Mouse (Mus musculus) kidney, adult 2 months (tissue): Measurements from ENCODE around the gene Ifi35. TPM values are rescaled to one million over a fixed set of nuclear protein-coding genes. Genes with fewer than 3 reads are reported as not detected.

ENCODE experiments used
- DNase-seq: peaks from one replicate; pipeline ENCODE4 v3.0.0; 2021
- H3K27ac ChIP-seq: fragments of 200-500 bp; 2 replicates; pipeline ENCODE4 v1.5.1; 2012; ENCODE audit warnings: low read depth, low read length, control low read depth, inconsistent platforms; ENCODE audit not compliant: insufficient read depth
- H3K27me3 ChIP-seq: fragments of 200-500 bp; replicated peaks from 2 replicates; pipeline ENCODE4 v1.6.1; 2012; ENCODE audit warnings: mild to moderate bottlenecking, moderate library complexity, low read length, inconsistent platforms; ENCODE audit not compliant: control insufficient read depth, insufficient read depth
- H3K36me3 ChIP-seq: fragments of 200-500 bp; 2 replicates; pipeline ENCODE4 v1.6.1; 2012; ENCODE audit warnings: mild to moderate bottlenecking, moderate library complexity, low read length, inconsistent platforms; ENCODE audit not compliant: control insufficient read depth, insufficient read depth
- H3K4me1 ChIP-seq: fragments of 200-500 bp; 2 replicates; pipeline ENCODE4 v1.6.1; 2011; ENCODE audit warnings: low read length; ENCODE audit not compliant: control insufficient read depth, insufficient read depth
- H3K4me3 ChIP-seq: fragments of 200-500 bp; 2 replicates; pipeline ENCODE4 v1.5.1; 2011; ENCODE audit warnings: mild to moderate bottlenecking, low read depth, low read length, control low read depth; ENCODE audit not compliant: insufficient read depth
- CTCF ChIP-seq: fragments of 200-500 bp; conservative IDR thresholded peaks from 2 replicates; pipeline ENCODE4 v1.5.1; 2011; ENCODE audit warnings: low read depth, mild to moderate bottlenecking, control low read depth, low read length, moderate library complexity, mixed read lengths; ENCODE audit not compliant: insufficient read depth, insufficient read length
- POLR2A ChIP-seq: fragments of 200-500 bp; IDR thresholded peaks from one replicate; pipeline ENCODE4 v1.6.1; 2011; ENCODE audit warnings: low read depth, low read length, control low read depth
- WGBS: fragments of 180-500 bp; shearing (Covaris S2); methylation state at CpG from one replicate; pipeline ENCODE4 v1.1.7; 2018; 5-methylcytosine and 5-hydroxymethylcytosine counted together
- polyA plus RNA-seq: library from polyadenylated mRNA; depleted of rRNA; stranded (reverse); fragments of >200 nt; gene quantifications from 2 replicates; pipeline ENCODE4 v1.2.3, GENCODE M21; 2012; rRNA removed

The Ifi35 gene
- polyA plus RNA-seq, 1 experiment, result 29.6 TPM

DNA sequence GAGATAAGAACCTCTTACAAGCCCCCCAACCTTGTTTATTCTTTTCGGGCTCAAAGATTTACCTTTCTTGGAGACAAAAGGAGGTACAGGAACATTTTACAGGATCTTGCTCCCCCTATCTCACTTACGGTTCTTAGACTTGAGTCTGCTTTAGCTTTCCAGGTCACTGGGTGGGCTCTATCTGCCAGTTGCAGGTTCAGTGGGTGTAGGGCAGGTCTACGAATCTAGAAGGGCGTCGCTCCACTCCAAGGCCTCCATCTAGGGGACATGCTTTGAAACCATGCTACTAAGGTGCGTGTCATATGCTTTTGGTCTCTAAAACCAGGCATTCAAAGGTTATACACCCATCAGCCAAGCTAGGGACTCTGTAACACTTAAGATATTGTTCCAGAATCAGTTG, 36.0 kb downstream of the Ifi35 start:
- no peak overlapping the region for H3K4me3 ChIP-seq
- no peaks in the 10 kb centered on the region for H3K36me3 ChIP-seq
- no peaks in the 10 kb centered on the region for H3K27me3 ChIP-seq
- no peak for DNase-seq
- no peak for TF ChIP-seq POLR2A
- no peak for TF ChIP-seq CTCF
- 90% methylated on average over 6 of the region's 6 CpGs for WGBS
- H3K27ac ChIP-seq, result no peak overlapping the region
- no peaks in the 10 kb centered on the region for H3K4me1 ChIP-seq

DNA sequence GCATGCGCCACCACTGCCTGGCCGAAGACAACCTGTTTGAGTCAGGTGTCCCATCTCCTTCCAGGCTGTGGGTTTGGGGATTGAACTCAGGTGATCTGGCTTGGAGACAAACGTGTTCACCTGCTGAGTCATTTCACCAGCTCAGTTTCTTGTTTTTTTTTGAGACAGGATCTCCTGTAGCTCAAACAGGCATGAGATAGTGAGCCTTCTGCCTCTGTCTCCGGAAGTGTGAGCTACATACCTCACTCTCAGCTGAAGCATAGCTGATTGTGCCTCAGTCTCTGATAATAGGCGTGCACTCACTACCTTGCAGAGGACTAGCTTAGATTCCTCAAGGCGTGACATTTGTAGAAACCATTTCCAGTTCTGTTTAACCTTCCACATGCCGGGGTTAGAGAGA, 36.6 kb downstream of the Ifi35 start:
- Histone ChIP-seq H3K4me3 (no peak overlapping the region), H3K27me3 (no peaks in the 10 kb centered on the region), H3K4me1 (no peaks in the 10 kb centered on the region), H3K36me3 (no peaks in the 10 kb centered on the region), H3K27ac (no peak overlapping the region)
- 90% methylated on average over 7 of the region's 7 CpGs for WGBS
- DNase-seq, result no peak
- TF ChIP-seq CTCF, result no peak
- TF ChIP-seq POLR2A, result no peak

DNA sequence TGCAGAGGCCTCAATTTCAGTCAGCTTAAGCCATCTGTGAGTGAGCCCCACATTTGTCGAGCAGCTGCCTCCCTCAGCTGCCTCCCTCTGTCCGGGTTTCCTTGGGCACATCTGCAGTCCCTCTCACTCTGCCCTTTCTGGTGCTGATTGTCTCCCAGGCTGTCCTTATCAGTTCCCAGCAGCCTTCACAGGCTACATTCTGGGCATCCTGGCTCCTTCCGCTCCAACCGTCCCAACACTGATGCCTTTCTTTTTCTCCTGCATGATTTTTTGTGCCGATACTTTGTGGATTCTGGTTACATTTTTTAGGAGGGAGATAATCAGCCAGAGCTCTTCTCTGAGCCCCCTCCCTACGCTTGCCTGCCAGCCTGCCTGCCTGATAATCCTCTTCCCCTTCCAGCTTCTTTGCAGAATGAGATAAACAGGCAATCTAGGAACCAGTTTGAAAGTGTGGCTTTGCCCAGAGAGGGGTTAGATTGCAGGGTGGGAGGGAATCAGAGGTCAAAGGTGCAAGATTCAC, 37.4 kb downstream of the Ifi35 start:
- Histone ChIP-seq H3K4me3 (no peak overlapping the region), H3K4me1 (no peaks in the 10 kb centered on the region), H3K36me3 (no peaks in the 10 kb centered on the region), H3K27me3 (no peaks in the 10 kb centered on the region), H3K27ac (no peak overlapping the region)
- TF ChIP-seq POLR2A (no peak), CTCF (no peak)
- no peak for DNase-seq
- 76% methylated on average over 6 of the region's 6 CpGs for WGBS

DNA sequence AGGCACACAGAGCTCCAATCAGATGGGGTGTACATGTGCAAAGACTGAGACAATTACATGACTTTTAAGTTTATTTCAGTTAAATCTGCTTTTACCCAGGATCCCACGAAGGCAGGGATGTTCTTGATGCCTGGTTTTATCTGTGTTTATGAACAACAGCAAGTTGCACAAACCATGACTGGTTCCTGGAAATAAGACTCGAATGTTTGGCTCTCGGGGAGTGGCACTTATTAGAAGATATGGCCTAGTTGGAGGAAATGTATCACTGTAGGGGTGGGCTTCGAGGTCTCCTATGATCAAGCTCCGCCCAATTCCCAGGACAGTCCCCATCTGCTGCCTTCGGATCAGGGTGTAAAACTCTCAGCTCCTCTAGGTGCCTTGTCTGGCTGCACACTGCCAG, 37.9 kb downstream of the Ifi35 start:
- WGBS, result 82% methylated on average over 6 of the region's 6 CpGs
- TF ChIP-seq POLR2A (no peak), CTCF (no peak)
- Histone ChIP-seq H3K4me3 (no peak overlapping the region), H3K4me1 (no peaks in the 10 kb centered on the region), H3K36me3 (no peaks in the 10 kb centered on the region), H3K27me3 (no peaks in the 10 kb centered on the region), H3K27ac (no peak overlapping the region)
- no peak for DNase-seq

DNA sequence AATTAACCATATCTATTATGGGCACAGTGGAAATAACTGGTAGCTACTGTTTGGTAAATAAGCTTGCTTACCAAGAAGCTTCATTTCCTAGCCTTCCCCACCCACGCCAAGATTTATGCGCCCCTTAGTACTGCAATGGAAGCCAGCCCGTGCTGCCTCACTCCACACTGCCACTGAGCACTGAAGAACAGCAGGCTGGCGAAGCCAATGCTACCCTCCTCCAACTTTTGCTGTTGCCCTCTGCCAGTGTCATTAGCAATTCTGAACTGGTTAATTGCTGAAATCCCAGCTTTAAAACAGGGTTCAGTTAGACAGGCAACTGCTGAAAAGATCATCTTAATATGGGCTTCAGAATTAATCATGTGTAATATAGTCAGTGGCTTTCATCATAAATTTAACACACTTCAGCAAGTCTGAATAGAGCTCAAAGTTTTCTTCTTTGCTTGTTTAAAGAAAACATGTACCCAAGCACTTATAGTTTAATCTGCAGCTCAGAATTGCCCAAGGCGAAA, 58.1 kb downstream of the Ifi35 start:
- DNase-seq, result no peak
- WGBS, result 88% methylated on average over 5 of the region's 5 CpGs
- Histone ChIP-seq H3K4me3 (no peak overlapping the region), H3K27me3 (no peaks in the 10 kb centered on the region), H3K27ac (no peak overlapping the region), H3K36me3 (no peaks in the 10 kb centered on the region), H3K4me1 (no peaks in the 10 kb centered on the region)
- TF ChIP-seq CTCF, result no peak
- TF ChIP-seq POLR2A, result no peak

DNA sequence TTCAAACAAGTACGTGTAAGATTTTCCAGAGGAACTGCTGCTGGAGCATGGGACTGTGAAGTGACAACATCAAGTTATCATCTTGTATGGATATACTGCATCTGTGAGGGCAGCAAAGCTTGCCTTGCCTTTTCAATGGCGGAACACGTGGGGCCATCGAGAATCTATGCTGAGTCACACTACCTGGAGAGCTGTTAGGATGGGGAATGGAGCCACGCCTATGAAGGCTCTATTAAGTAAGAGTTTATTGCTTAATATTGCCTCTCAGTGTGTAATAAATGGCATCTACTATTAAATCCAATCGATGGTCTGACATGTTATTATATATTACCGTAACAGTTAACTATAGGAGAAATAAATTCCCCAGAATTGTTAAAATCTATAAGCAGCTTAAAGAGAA, 58.9 kb downstream of the Ifi35 start:
- 96% methylated on average over 7 of the region's 7 CpGs for WGBS
- no peaks in the 10 kb centered on the region for H3K36me3 ChIP-seq
- H3K27ac ChIP-seq, result no peak overlapping the region
- no peak overlapping the region for H3K4me3 ChIP-seq
- TF ChIP-seq CTCF (no peak), POLR2A (no peak)
- no peaks in the 10 kb centered on the region for H3K4me1 ChIP-seq
- no peak for DNase-seq
- H3K27me3 ChIP-seq, result no peaks in the 10 kb centered on the region

Other genes starting within 250 kb of the Ifi35 start
- gene Ezh1, start 221.9 kb upstream of the Ifi35 start, polyA plus RNA-seq, result 44.8 and 48.5 TPM in 2 replicates
- 75.9 and 86.6 TPM in 2 replicates for gene Ramp2, start 202.4 kb upstream of the Ifi35 start, polyA plus RNA-seq
- 112 and 116 TPM in 2 replicates for gene Vps25, start 194.7 kb upstream of the Ifi35 start, polyA plus RNA-seq
- gene Wnk4, start 187.8 kb upstream of the Ifi35 start, polyA plus RNA-seq, result 134 and 160 TPM in 2 replicates
- gene Cntd1, start 169.4 kb upstream of the Ifi35 start, polyA plus RNA-seq, result 1.3 and 1.6 TPM in 2 replicates
- gene Coa3, start 169.3 kb upstream of the Ifi35 start, polyA plus RNA-seq, result 540 and 572 TPM in 2 replicates
- 61.9 and 89.5 TPM in 2 replicates for gene Becn1, start 146.1 kb upstream of the Ifi35 start, polyA plus RNA-seq
- 61.6 and 75.5 TPM in 2 replicates for gene Psme3, start 132.2 kb upstream of the Ifi35 start, polyA plus RNA-seq
- 2.6 and 3.1 TPM in 2 replicates for gene Aoc2, start 123.3 kb upstream of the Ifi35 start, polyA plus RNA-seq
- gene Aoc3, start 117.8 kb upstream of the Ifi35 start, polyA plus RNA-seq, result 12.5 and 14.8 TPM in 2 replicates
- gene G6pc, start 80.8 kb upstream of the Ifi35 start, polyA plus RNA-seq, result 322 and 349 TPM in 2 replicates
- 26.3 and 29.2 TPM in 2 replicates for gene Aarsd1, start 30.8 kb upstream of the Ifi35 start, polyA plus RNA-seq
- gene Gm27029, start 23.6 kb upstream of the Ifi35 start, polyA plus RNA-seq, result 0.92 and 1.6 TPM in 2 replicates
- 24.7 and 27.6 TPM in 2 replicates for gene Rundc1, start 23.3 kb upstream of the Ifi35 start, polyA plus RNA-seq
- 4.6 and 6.0 TPM in 2 replicates for gene Ptges3l, start 23.1 kb upstream of the Ifi35 start, polyA plus RNA-seq
- 408 and 409 TPM in 2 replicates for gene Rpl27, start 6.1 kb upstream of the Ifi35 start, polyA plus RNA-seq
- 14.1 and 15.3 TPM in 2 replicates for gene Rnd2, start 16.6 kb downstream of the Ifi35 start, polyA plus RNA-seq
- gene Vat1, start 17.8 kb downstream of the Ifi35 start, polyA plus RNA-seq, result 59.2 and 62.5 TPM in 2 replicates
- gene Brca1, start 103.5 kb downstream of the Ifi35 start, polyA plus RNA-seq, result 0.12 and 0.16 TPM in 2 replicates
- gene Nbr1, start 103.7 kb downstream of the Ifi35 start, polyA plus RNA-seq, result 107 and 134 TPM in 2 replicates
- gene Tmem106a, start 133.8 kb downstream of the Ifi35 start, polyA plus RNA-seq, result 392 and 429 TPM in 2 replicates
- not detected in 2 replicates for gene Gm11634, start 150.8 kb downstream of the Ifi35 start, polyA plus RNA-seq
- 41.0 and 45.7 TPM in 2 replicates for gene Rdm1, start 178.8 kb downstream of the Ifi35 start, polyA plus RNA-seq
- gene Arl4d, start 217.1 kb downstream of the Ifi35 start, polyA plus RNA-seq, result 23.1 and 27.2 TPM in 2 replicates